Mouse (Mus musculus): ENCODE results near the gene Rcc1l.

Gene Rcc1l

GRCm38 (mm10) chr5:134170167-134170566, 6.4 kb downstream of the Rcc1l start:
- no peak for DNase-seq (ENCODE audit: low read depth, low spot score)

DNA sequence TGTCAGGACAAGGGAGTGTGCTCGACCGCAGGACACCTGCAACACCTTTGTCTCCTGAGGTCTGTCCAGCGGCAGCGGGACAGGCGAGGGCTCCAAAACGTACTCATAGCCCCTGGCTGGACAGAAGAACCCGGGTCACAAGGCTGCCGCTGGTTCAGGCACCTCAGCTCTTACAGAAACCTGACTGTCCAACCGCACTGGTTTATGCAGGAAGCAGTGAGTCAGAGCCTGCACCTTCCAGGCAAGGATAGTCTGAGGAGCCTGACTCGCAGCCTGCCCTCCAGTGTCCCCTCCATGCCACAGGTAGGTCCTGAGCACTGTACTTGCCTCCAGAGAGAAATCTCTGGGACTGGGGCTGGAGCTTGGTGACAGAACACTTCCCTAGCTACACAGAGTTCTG, 7.3 kb downstream of the Rcc1l start:
- no peak for DNase-seq (ENCODE audit: low read depth, low spot score)

DNA sequence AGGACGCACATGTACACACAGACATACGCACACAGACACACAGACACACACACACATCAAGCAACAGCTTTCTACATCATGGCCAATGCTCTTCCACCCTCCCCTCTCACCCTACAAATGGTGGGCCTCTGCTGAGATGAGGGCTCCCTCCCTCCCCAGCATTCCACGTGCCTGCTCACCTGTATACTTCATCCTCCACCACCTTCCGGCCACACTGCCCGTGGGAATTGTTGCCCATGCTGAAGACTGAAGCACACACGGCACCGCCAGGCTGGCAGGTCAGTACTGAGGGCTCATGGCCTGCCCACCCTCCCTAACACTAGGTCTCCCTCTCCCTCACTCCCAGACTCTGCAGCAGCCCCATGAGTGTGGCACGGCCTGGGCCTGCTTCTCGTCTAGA, 8.5 kb downstream of the Rcc1l start:
- no peak for DNase-seq (ENCODE audit: low read depth, low spot score)

DNA sequence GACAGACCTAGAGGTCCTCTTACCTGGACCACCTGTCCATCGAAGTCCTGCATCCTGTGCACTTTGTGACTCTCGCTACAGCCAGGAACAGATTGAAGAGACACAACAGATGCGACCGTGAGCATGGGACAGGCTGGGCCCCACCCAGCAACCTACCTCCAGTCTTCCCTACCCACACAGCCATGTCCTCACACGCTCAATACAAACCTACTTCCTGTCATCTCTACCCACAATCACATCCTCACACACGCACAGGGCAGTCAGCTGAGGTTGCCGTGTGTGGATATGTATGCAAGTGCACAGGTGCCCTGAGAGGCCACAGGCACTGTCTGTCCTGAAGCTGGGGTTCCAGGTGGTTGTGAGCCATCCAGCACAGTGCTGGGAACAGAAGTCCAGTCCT, 9.9 kb downstream of the Rcc1l start:
- no peak for DNase-seq (ENCODE audit: low read depth, low spot score)

DNA sequence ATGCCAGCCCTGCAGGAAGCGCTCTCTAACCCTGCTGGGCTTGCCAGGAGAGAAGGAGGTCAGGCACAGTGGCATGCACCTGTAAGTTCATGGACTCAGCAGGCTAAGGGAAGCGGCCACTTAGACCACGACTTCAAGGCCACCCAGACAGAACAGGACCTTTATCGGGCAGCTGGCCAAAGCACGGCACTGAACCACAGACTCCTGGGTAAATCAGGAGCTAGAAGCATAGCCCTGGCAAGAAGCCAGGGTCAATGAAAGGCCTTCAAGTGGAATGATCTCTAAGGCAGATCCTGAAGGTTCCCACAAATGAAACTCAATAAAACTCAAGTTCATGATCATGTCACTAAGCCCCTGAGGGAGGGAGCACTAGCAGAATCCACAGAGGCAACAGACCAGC, 11.9 kb downstream of the Rcc1l start:
- DNase-seq (ENCODE audit: low read depth, low spot score): no peak

- no peak for DNase-seq (ENCODE audit: low read depth, low spot score)
Observed at GRCm38 (mm10) chr5:134155916-134156466, 20.6 kb downstream of the Rcc1l start.

DNA sequence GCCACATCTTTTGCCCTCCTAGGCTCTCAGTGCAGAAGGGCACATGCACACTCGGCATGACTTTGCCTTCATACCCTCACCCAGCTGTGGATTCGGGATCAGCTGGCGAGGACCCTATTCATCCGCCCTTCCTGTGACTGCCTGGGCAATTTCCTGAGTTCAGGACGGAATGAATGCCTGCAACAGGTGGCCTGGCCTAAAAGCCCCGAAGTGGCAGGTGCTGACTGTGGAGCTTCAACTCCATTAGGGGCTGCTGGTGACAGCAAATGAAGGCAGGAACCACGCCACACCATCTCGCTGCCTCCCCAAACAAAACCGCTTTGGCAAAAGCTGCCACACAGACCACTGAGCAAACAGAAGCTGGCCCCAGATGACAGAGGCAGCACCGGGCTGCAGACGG, 24.7 kb downstream of the Rcc1l start:
- no peak for DNase-seq (ENCODE audit: low read depth, low spot score)

GRCm38 (mm10) chr5:134148153-134148552, 28.4 kb downstream of the Rcc1l start:
- DNase-seq (ENCODE audit: low read depth, low spot score): no peak

DNA sequence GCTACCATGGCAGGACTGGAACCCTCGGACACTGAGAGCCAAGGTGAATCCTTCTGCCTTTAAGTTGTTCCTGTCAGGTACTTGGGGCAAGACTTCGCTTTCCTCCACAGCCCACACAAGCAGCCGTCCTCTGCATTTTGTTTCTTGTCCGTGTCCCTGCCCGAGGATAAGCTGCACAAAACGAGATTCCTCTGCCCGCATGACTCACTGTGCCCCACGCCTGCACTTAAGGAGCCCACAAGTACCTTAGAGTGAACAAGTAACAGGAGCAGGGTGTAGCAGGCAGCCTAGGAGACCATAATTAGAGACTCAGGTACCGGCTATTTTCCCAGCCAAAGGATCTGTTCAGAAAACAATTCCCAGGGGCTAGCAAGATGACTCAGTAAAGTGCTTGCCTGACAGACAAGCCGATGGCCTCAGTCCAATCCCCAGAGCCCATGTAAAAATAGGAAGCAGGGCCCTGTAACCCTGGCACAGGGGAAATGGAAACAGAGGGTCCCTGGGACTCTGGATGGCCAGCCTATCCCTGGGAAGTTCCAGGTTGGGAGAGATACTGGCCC, 29.3 kb downstream of the Rcc1l start:
- no peak for DNase-seq (ENCODE audit: low read depth, low spot score)

GRCm38 (mm10) chr5:134144986-134145385, 31.6 kb downstream of the Rcc1l start:
- no peak for DNase-seq (ENCODE audit: low read depth, low spot score)

DNA sequence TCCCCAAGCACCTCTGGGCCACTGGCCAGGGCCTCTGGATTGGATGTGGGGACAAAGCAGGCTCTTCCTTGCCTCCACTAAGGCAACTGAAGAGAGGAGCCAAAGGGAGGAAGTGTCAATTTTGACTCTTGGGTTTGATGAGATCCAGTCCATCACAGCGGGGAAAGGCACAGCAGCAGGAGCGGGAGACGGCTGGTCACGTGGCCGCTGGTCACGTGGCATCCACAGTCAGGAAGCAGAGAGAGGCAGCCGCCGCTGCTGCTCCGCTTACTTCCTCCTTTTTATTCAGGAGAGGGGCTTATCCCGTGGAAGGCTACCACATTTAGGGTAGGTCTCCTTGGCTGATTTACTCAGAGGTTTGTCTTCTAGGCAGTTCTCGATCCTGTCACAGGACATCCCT, 34.2 kb downstream of the Rcc1l start:
- no peak for DNase-seq (ENCODE audit: low read depth, low spot score)

GRCm38 (mm10) chr5:134141236-134141635, 35.3 kb downstream of the Rcc1l start:
- no peak for DNase-seq (ENCODE audit: low read depth, low spot score)

DNA sequence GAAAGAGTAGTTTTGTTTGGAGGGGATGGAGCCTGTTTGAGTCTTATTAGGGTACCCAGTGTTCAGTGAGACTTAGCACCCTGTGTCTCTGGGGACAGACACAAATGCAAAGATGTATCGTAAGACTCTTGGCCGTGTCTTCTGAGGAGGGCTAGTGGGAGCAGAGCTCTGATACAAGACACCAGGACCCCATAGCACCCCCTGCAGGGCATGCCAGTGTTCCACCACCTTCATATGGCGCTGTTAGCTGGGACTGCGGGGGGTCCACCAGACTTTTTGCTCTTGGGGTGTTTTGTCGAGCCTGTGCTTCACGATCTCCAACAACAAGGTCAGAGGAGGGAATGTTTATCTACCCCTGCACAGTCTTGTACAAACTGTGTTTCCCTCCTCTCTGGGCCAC, 37.1 kb downstream of the Rcc1l start:
- DNase-seq (ENCODE audit: low read depth, low spot score): no peak

DNA sequence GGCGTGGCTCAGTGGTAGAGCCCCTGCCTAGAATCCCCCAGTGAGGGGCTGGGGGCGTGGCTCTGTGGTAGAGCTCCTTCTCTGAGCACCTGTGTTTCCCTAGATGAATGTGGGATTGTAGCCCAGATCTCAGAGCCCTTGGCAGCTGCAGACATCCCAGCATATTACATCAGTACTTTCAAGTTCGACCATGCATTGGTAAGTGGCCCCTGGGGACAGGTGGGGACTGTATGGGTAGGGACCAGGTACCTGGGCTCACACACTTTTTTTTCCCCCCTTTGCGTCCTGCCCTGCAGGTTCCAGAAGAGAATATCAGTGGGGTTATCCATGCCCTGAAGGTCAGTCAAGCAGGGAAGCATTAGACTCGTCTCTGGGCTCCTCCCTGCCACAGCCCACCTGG, 38.6 kb downstream of the Rcc1l start:
- no peak for DNase-seq (ENCODE audit: low read depth, low spot score)

DNA sequence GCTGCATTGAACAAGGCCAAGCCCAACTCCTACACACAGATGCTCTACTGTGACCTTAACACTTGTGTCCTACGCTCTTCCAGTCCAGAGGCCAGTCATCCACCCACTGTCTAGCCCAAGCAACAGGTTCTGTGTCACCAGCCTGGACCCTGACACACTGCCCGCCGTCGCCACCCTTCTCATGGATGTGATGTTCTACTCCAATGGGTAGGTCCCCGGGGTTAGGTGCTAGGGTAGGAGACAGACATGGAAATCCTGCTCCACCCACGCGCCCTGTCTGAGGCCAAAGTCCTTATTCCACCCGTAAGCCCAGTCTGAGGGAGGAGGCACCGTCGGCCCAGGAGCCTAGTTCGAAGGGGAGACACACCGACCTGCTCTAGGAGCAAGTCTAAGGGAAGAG, 40.6 kb downstream of the Rcc1l start:
- DNase-seq (ENCODE audit: low read depth, low spot score): no peak

DNA sequence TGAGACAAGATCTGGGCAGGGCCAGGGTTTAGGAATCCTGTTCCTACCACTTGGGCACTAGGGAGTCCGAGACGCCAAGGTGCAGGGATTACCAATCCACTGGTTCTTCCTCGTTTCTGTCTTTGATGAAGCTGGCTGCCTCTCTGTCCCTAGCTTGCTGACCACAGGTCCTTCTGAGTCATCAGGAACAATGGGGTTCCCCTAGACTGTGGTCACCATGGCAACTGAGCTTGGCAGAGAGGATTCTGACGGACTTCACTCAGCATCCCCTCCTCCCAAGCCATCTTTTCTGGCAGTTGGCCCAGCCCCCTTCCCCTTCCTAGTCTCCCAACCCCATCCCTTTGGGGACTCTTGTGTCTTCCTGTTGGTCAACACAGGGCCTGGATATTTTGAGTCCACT, 45.0 kb downstream of the Rcc1l start:
- no peak for DNase-seq (ENCODE audit: low read depth, low spot score)

DNA sequence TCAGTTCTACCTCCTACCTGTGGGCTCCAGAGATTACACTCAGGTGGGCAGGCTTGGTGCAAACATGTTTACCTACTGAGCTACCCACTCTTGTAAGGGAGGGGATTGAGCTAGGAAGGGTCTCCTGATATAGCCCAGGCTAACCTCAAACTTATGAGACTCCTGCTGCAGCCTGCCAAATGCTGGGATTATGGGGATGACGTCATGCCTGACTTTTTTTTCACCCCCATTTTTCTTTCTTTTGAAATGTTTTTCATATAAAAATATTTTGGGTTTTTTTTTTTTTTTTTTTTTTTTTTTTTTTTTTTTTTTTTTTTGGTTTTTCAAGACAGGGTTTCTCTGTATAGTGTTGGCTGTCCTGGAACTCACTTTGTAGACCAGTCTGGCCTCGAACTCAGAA, 50.3 kb downstream of the Rcc1l start:
- DNase-seq (ENCODE audit: low read depth, low spot score): no peak

DNA sequence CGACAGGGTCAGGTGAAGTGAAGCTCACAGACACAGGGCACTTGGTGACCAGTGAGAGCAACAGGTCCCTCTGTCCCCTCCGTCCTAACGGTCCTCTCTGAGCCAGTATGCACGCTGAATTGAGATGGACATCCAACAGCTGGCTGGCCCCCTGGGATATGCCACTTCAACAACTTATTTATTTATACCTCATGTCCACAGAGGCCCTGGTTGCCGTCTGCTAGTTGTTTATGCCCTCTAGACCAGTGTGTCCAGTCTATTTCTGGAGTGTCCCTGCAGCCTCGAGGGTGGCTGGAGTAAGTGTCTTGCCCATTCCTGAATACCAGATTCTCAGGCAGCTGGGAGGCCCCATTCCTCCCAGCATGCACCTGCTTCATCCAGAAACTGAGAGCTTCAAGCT, 52.7 kb downstream of the Rcc1l start:
- no peak for DNase-seq (ENCODE audit: low read depth, low spot score)

GRCm38 (mm10) chr5:134121893-134122259, 54.7 kb downstream of the Rcc1l start:
- DNase-seq (ENCODE audit: low read depth, low spot score): no peak

DNA sequence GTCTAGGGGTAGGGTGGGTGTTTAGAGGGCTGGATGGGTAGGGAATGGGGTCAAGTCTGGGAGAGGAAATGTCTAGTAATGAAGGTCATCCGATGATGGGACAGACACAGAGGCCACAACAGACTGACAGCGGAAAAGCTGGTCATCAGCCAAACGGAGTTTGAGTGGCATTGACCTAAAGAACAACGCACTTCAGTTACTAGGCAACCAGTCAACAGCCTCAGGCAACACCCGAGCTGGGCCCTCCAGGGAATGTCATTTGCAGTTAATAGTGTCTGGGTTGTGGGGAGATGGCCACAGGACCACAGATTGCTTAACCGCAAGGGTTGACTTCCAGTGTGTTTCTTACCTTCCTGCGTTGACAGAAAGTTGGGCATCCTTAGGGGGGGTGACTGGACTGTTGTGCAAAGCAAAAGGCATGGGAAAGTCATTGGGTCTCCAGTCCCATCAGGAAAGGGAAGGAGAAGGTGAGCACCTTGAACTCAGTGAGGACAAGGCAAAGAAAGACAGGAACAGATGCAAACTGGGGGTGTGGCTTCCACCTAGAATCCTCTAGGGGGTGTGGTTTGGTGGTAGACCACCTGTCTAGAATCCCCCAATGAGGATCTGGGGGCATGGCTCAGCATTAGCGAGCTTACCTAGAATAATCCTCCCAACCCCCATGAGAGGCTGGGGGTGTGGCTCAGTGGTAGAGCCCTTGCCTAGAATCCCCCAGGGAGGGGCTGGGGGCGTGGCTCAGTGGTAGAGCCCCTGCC, 55.3 kb downstream of the Rcc1l start:
- DNase-seq (ENCODE audit: low read depth, low spot score): no peak

DNA sequence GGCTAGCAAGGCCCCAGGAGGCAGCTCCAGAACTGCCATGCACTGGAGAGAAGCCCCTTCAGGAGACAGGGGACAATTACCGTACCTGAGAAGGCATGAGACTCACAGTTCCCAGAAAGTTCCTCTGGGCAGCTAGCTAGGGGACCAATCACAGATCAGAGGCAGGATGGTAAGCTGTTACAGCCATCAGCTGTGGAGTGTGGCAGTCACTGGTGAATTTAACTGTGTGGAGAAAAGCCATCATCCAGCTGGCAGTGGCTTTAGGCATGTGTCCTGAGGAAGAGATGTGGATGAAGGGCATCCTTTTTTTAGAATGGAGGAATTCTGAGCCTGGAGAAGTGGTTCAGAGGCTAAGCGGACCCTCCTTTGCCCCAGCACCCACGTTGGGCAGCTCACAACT, 56.4 kb downstream of the Rcc1l start:
- DNase-seq (ENCODE audit: low read depth, low spot score): no peak

DNA sequence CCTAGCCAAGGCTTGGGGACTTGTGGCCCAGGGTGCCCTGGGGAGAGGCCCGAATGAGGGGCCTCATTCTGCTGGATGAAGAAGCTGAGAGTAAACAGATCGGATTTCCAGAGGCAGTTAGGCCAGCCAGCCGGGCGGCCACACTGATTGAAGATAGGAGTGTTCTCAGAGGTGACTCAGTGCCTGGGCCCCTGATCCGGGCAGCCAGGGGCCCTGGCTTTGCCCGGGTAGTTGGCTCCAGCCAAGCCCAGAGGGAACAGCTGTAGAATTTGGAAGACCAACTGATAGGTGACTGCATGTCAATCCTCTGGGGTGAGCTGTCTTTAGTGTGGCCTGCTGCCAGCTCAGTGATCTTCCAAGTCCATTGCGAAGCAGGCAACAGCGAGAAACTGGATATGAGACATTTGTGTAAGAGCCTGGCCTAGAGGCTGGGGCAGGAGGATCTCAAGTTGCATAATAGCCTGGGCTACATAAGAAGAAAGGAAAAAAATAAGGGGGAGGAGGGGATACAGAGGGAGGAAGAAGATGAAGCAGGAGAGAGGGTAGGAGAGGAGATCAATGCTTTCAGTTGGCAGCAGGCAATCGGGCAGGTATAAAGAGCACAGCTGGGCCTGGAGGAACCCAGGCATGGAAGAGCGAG, 57.0 kb downstream of the Rcc1l start:
- no peak for DNase-seq (ENCODE audit: low read depth, low spot score)

GRCm38 (mm10) chr5:134118798-134119407, 57.7 kb downstream of the Rcc1l start:
- DNase-seq (ENCODE audit: low read depth, low spot score): no peak

Data from c-Kit-negative CD71-positive TER-119-positive erythroid progenitor cells, embryonic 14.5 days (primary cell).